In the genomic region with DNA sequence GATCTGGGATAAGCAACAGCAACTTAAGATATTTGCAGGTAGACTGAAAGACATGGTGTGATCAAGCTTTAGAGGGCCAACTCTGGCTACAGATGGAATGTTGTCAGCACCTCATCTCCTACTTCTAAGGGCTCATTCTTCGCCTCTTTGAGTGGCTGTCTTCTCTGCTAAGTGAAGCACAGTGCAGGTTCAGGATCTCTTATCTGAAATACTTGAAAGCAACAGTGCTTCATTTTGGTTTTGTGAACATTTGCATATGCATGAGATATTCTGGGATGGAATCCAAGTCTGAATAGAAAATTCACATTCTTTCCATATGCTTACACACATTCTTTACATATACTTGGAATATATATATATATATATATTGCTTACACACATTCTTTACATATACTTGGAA, we compare ENCODE assay signal across 30 mouse cellular contexts. TPM values are rescaled to one million over a fixed set of nuclear protein-coding genes. Genes with fewer than 3 reads are reported as not detected.
DNase-seq lines count a peak whose midpoint lies in the region; ATAC-seq and TF ChIP-seq lines count a peak whose summit lies in the region.
"Had no signal": no experiment of that assay in that cellular context is flagged by ENCODE, and none has a peak within 500 bp of the region (broad histone marks: within the 10 kb centered on the region; RNA-seq: fewer than 3 reads in every experiment).

No protein-coding gene starts in this region.

- H3K36me3 ChIP-seq in embryonic facial prominence, embryonic 14.5 days (ENCODE audit: control insufficient read depth, insufficient read depth, low read length): peaks cover 14% of the 10 kb centered on the region; the same call in 1 of the 2 replicates
- H3K36me3 ChIP-seq in embryonic facial prominence, embryonic 10.5 days (replicated peaks): peaks cover 13% of the 10 kb centered on the region
- peaks cover 6% of the 10 kb centered on the region; the same call in 1 of the 2 replicates for H3K36me3 ChIP-seq in forebrain, embryonic 16.5 days (ENCODE audit: control insufficient read depth, insufficient read depth)
- H3K36me3 ChIP-seq in forebrain, embryonic 11.5 days (ENCODE audit: control insufficient read depth, insufficient read depth, low read length): no peaks in the 10 kb centered on the region; the same call in 1 of the 2 replicates

- no peak overlapping the region for H3K9ac ChIP-seq in embryonic facial prominence, embryonic 14.5 days (ENCODE audit: low read depth, low read length)
- H3K9ac ChIP-seq in forebrain, embryonic 16.5 days (replicated peaks; ENCODE audit: low read depth, low read length): no peak overlapping the region
- no peak overlapping the region for H3K9ac ChIP-seq in forebrain, embryonic 11.5 days (ENCODE audit: low read length)
- H3K9ac ChIP-seq: embryonic facial prominence, embryonic 13.5 days; hindbrain, embryonic 12.5 days; hindbrain, embryonic 15.5 days had no signal

- H3K4me1 ChIP-seq in embryonic facial prominence, embryonic 14.5 days (ENCODE audit: control insufficient read depth, insufficient read depth, low read length): peaks cover 4% of the 10 kb centered on the region; the same call in 1 of the 2 replicates
- peaks cover 14% of the 10 kb centered on the region for H3K4me1 ChIP-seq in embryonic facial prominence, embryonic 10.5 days
- peaks cover 20% of the 10 kb centered on the region for H3K4me1 ChIP-seq in forebrain, embryonic 16.5 days (replicated peaks; ENCODE audit: control insufficient read depth, insufficient read depth, low read length)
- H3K4me1 ChIP-seq in forebrain, embryonic 11.5 days (replicated peaks; ENCODE audit: control insufficient read depth, insufficient read depth, low read length): no peaks in the 10 kb centered on the region; the same call in 1 of the 2 replicates

- H3K4me3 ChIP-seq in embryonic facial prominence, embryonic 14.5 days (ENCODE audit: low read depth, low read length): no peak overlapping the region
- no peak overlapping the region for H3K4me3 ChIP-seq in embryonic facial prominence, embryonic 10.5 days
- H3K4me3 ChIP-seq in forebrain, embryonic 16.5 days (replicated peaks; ENCODE audit: low read length): no peak overlapping the region
- H3K4me3 ChIP-seq in forebrain, embryonic 11.5 days (ENCODE audit: low read depth, low read length): no peak overlapping the region
- no peak overlapping the region for H3K4me3 ChIP-seq in layer of hippocampus, adult 2 months
- H3K4me3 ChIP-seq: embryonic facial prominence, embryonic 13.5 days; gastrocnemius, adult 2 months; hindbrain, embryonic 12.5 days; hindbrain, embryonic 15.5 days had no signal

- no peak for ATAC-seq in embryonic facial prominence, embryonic 14.5 days (ENCODE audit: low read depth)
- 0 out of 2 replicates have a peak, but pooled peaks have one; percentile 22 for ATAC-seq in forebrain, embryonic 16.5 days
- ATAC-seq in forebrain, embryonic 11.5 days (replicated peaks; ENCODE audit: low FRiP score): no peak
- ATAC-seq: intestine, postnatal 0 days had no signal

- H3K9me3 ChIP-seq in embryonic facial prominence, embryonic 14.5 days (ENCODE audit: control insufficient read depth, low read length): no peaks in the 10 kb centered on the region
- H3K9me3 ChIP-seq in embryonic facial prominence, embryonic 10.5 days: no peaks in the 10 kb centered on the region
- H3K9me3 ChIP-seq in forebrain, embryonic 16.5 days (ENCODE audit: control insufficient read depth, low read length): no peaks in the 10 kb centered on the region
- H3K9me3 ChIP-seq in forebrain, embryonic 11.5 days (ENCODE audit: control insufficient read depth, low read length): no peaks in the 10 kb centered on the region
- H3K9me3 ChIP-seq: embryonic facial prominence, embryonic 13.5 days; hindbrain, embryonic 12.5 days; hindbrain, embryonic 15.5 days had no signal

- TF ChIP-seq CTCF in layer of hippocampus, adult 2 months (conservative IDR thresholded peaks at IDR 0.05): no peak

- no peak overlapping the region for H3K4me2 ChIP-seq in embryonic facial prominence, embryonic 14.5 days (ENCODE audit: low read depth, low read length)
- no peak overlapping the region for H3K4me2 ChIP-seq in forebrain, embryonic 16.5 days (ENCODE audit: low read length)
- H3K4me2 ChIP-seq in forebrain, embryonic 11.5 days (ENCODE audit: low read depth, low read length, severe bottlenecking): no peak overlapping the region
- H3K4me2 ChIP-seq: embryonic facial prominence, embryonic 13.5 days; heart, embryonic 11.5 days; hindbrain, embryonic 12.5 days; hindbrain, embryonic 15.5 days had no signal

- peak; percentile 14 for DNase-seq in embryonic facial prominence, embryonic 14.5 days (ENCODE audit: low spot score)
- DNase-seq in embryonic facial prominence, embryonic 10.5 days (ENCODE audit: low spot score): no peak
- no peak for DNase-seq in forebrain, embryonic 11.5 days (ENCODE audit: low spot score)
- DNase-seq in layer of hippocampus, adult 2 months (ENCODE audit: low spot score in 2 of 2): no peak
- no peak for DNase-seq in layer of hippocampus, postnatal 10 days (ENCODE audit: low spot score in 2 of 2)
- peak; percentile 47 for DNase-seq in brain, embryonic 18.5 days (ENCODE audit: low read depth, low spot score)
- no peak for DNase-seq in lung, postnatal 10 days
- DNase-seq: adrenal gland, postnatal 14 days; cerebellum, adult 11 months; cerebellum, adult 2 months; cerebellum, adult 9-11 months; cerebellum, postnatal 25 days; gastrocnemius, adult 2 months; gastrocnemius, postnatal 14 days; heart, adult 11 months; kidney, adult 2 months had no signal

- H3K27ac ChIP-seq in embryonic facial prominence, embryonic 14.5 days (replicated peaks; ENCODE audit: low read depth, low read length): no peak overlapping the region
- H3K27ac ChIP-seq in embryonic facial prominence, embryonic 10.5 days (replicated peaks): no peak overlapping the region
- H3K27ac ChIP-seq in forebrain, embryonic 16.5 days (ENCODE audit: low read length): peak overlapping the region; percentile 51; the same call in 1 of the 2 replicates
- no peak overlapping the region for H3K27ac ChIP-seq in forebrain, embryonic 11.5 days (ENCODE audit: low read depth, low read length)
- H3K27ac ChIP-seq in layer of hippocampus, adult 2 months: peak overlapping the region; percentile 47; the same call in 1 of the 2 replicates
- H3K27ac ChIP-seq: embryonic facial prominence, embryonic 13.5 days; gastrocnemius, adult 2 months; hindbrain, embryonic 12.5 days; hindbrain, embryonic 15.5 days had no signal

- WGBS in embryonic facial prominence, embryonic 14.5 days: 83% methylated on average over 1 of the region's 1 CpGs
- 74% methylated on average over 1 of the region's 1 CpGs for WGBS in embryonic facial prominence, embryonic 10.5 days
- WGBS in forebrain, embryonic 16.5 days: 71% methylated on average over 1 of the region's 1 CpGs
- WGBS in forebrain, embryonic 11.5 days: 81% methylated on average over 1 of the region's 1 CpGs

- peaks cover 1% of the 10 kb centered on the region; the same call in 1 of the 2 replicates for H3K27me3 ChIP-seq in embryonic facial prominence, embryonic 14.5 days (replicated peaks; ENCODE audit: control insufficient read depth, insufficient read depth, low read length)
- H3K27me3 ChIP-seq in embryonic facial prominence, embryonic 10.5 days (replicated peaks; ENCODE audit: low read depth, poor library complexity, severe bottlenecking): peaks cover 9% of the 10 kb centered on the region; the same call in 1 of the 2 replicates
- H3K27me3 ChIP-seq in forebrain, embryonic 16.5 days (replicated peaks; ENCODE audit: control insufficient read depth, insufficient read depth, low read length): no peaks in the 10 kb centered on the region
- no peaks in the 10 kb centered on the region for H3K27me3 ChIP-seq in forebrain, embryonic 11.5 days (ENCODE audit: control insufficient read depth, insufficient read depth, low read length)
- H3K27me3 ChIP-seq: hindbrain, embryonic 15.5 days had no signal

RNA-seq across cellular contexts. Expression of a gene that starts 1.8 kb away (rescaled TPM):
- 301 and 324 TPM in 2 replicates for polyA plus RNA-seq in embryonic facial prominence, embryonic 14.5 days (2014; fragmentation: Nextera tagmentation; extraction: Ambion mirVana)
- polyA plus RNA-seq in embryonic facial prominence, embryonic 10.5 days (2016; fragmentation: Nextera tagmentation; extraction: Ambion mirVana): 288 and 292 TPM in 2 replicates
- 231 and 237 TPM in 2 replicates for polyA plus RNA-seq in forebrain, embryonic 16.5 days (2015; fragmentation: Nextera tagmentation; extraction: Ambion mirVana)
- polyA plus RNA-seq in forebrain, embryonic 11.5 days (2014; fragmentation: Nextera tagmentation; extraction: Ambion mirVana): 248 and 282 TPM in 2 replicates
- 10 to 100 TPM; 73.4 to 77.3 TPM for total RNA-seq in layer of hippocampus, adult 2 months (2021)
- total RNA-seq in layer of hippocampus, postnatal 10 days (2021): 10 to 100 TPM; 80.0 to 84.4 TPM

RNA-seq across cellular contexts. Expression of a gene that starts 22.6 kb away (rescaled TPM):
- polyA plus RNA-seq in embryonic facial prominence, embryonic 14.5 days (2014; fragmentation: Nextera tagmentation; extraction: Ambion mirVana): 0.61 TPM in 1 of 2 replicates, not detected in the other
- polyA plus RNA-seq in embryonic facial prominence, embryonic 10.5 days (2016; fragmentation: Nextera tagmentation; extraction: Ambion mirVana): not detected in 2 replicates
- 0.49 TPM in 1 of 2 replicates, not detected in the other for polyA plus RNA-seq in forebrain, embryonic 16.5 days (2015; fragmentation: Nextera tagmentation; extraction: Ambion mirVana)
- 0.32 and 1.2 TPM in 2 replicates for polyA plus RNA-seq in forebrain, embryonic 11.5 days (2014; fragmentation: Nextera tagmentation; extraction: Ambion mirVana)
- not detected for total RNA-seq in layer of hippocampus, adult 2 months (2021)
- total RNA-seq in layer of hippocampus, postnatal 10 days (2021): under 1 TPM in 1 of 2 experiments, not detected in 1; 0.69 TPM
- total RNA-seq: adrenal gland, adult 18-20 months; adrenal gland, postnatal 14 days; common myeloid progenitor, adult 5-6 weeks; gastrocnemius, postnatal 4 days; heart, adult 8-10 months; heart, postnatal 25 days; hematopoietic stem cell, adult 5-6 weeks had no signal
- polyA plus RNA-seq: heart, embryonic 14.5 days; heart, postnatal 0 days had no signal

RNA-seq across cellular contexts. Expression of a gene that starts 45.5 kb away (rescaled TPM):
- polyA plus RNA-seq in embryonic facial prominence, embryonic 14.5 days (2014; fragmentation: Nextera tagmentation; extraction: Ambion mirVana): 0.94 and 1.9 TPM in 2 replicates
- 0.68 and 0.72 TPM in 2 replicates for polyA plus RNA-seq in embryonic facial prominence, embryonic 10.5 days (2016; fragmentation: Nextera tagmentation; extraction: Ambion mirVana)
- 1.1 and 1.6 TPM in 2 replicates for polyA plus RNA-seq in forebrain, embryonic 16.5 days (2015; fragmentation: Nextera tagmentation; extraction: Ambion mirVana)
- polyA plus RNA-seq in forebrain, embryonic 11.5 days (2014; fragmentation: Nextera tagmentation; extraction: Ambion mirVana): 0.88 and 1.5 TPM in 2 replicates
- 10 to 100 TPM; 60.4 to 67.8 TPM for total RNA-seq in layer of hippocampus, adult 2 months (2021)
- total RNA-seq in layer of hippocampus, postnatal 10 days (2021): 10 to 100 TPM; 59.7 to 74.3 TPM

Comparison
In these comparisons a context has a peak if more than half of its experiments do, and no peak if none do; other contexts are left out.
1. DNase-seq: peak in embryonic facial prominence, embryonic 14.5 days (single experiment) and brain, embryonic 18.5 days (single experiment); none in embryonic facial prominence, embryonic 10.5 days (single experiment), forebrain, embryonic 11.5 days (single experiment), layer of hippocampus, adult 2 months (0 of 2), layer of hippocampus, postnatal 10 days (0 of 2) and lung, postnatal 10 days (single experiment).
2. H3K27ac ChIP-seq: peak in forebrain, embryonic 16.5 days (single experiment) and layer of hippocampus, adult 2 months (single experiment); none in embryonic facial prominence, embryonic 14.5 days (single experiment), embryonic facial prominence, embryonic 10.5 days (single experiment) and forebrain, embryonic 11.5 days (single experiment).